In genomic region chr11:20072174-20072573, GRCm38 (mm10) we compare ENCODE assay signal across 8 mouse cellular contexts. TPM values are rescaled to one million over a fixed set of nuclear protein-coding genes. Genes with fewer than 3 reads are reported as not detected.
DNase-seq lines count a peak whose midpoint lies in the region; ATAC-seq and TF ChIP-seq lines count a peak whose summit lies in the region.

No protein-coding gene starts in this region.

- H3K9ac ChIP-seq in liver, adult 2 months (ENCODE audit: low read depth, low read length), result no peak overlapping the region
- H3K9ac ChIP-seq in liver, embryonic 12.5 days, result no peak overlapping the region

- ATAC-seq in liver, embryonic 12.5 days, result no peak

- intact Hi-C loops in heart, postnatal 10 days (cut with DNase I), result loop anchor here (1.0 to 2.0 kb wide), 2 partner anchors 149 to 242 kb away; no protein-coding TSS in a partner anchor

- no peak overlapping the region for H3K27ac ChIP-seq in liver, adult 2 months (replicated peaks; ENCODE audit: insufficient read depth, low read depth, low read length)
- H3K27ac ChIP-seq in liver, embryonic 12.5 days, result no peak overlapping the region

- no peaks in the 10 kb centered on the region for H3K79me2 ChIP-seq in liver, adult 2 months (ENCODE audit: control insufficient read depth, insufficient read depth, low read length)

- peak; percentile 26 for DNase-seq in adrenal gland, postnatal 14 days
- DNase-seq in adrenal gland, adult 18-20 months (ENCODE audit: low spot score in 2 of 2), result no peak
- peak; percentile 33 for DNase-seq in liver, adult 2 months (ENCODE audit: extremely low read depth, low read depth, low spot score)
- peak; percentile 34 for DNase-seq in cerebellum, adult 11-12 months
- DNase-seq in heart, postnatal 10 days, result peak; percentile 43 to 56
- peak; percentile 70 for DNase-seq in lung, postnatal 36 days
- DNase-seq in urinary bladder, postnatal 25 days (ENCODE audit: low spot score), result no peak

- peaks cover 52% of the 10 kb centered on the region for H3K36me3 ChIP-seq in liver, adult 2 months (ENCODE audit: control insufficient read depth, insufficient read depth, low read length)
- peaks cover 86% of the 10 kb centered on the region for H3K36me3 ChIP-seq in liver, embryonic 12.5 days

- H3K4me1 ChIP-seq in liver, adult 2 months (ENCODE audit: control insufficient read depth, insufficient read depth, low read length), result no peaks in the 10 kb centered on the region
- no peaks in the 10 kb centered on the region for H3K4me1 ChIP-seq in liver, embryonic 12.5 days

- no peaks in the 10 kb centered on the region for H3K9me3 ChIP-seq in liver, embryonic 12.5 days (replicated peaks)

- no peak overlapping the region for H3K4me3 ChIP-seq in liver, adult 2 months (ENCODE audit: insufficient read depth, low read depth, low read length)
- H3K4me3 ChIP-seq in liver, embryonic 12.5 days, result no peak overlapping the region

- peak; percentile 35 for TF ChIP-seq CTCF in liver, adult 2 months (IDR thresholded peaks at IDR 0.05; ENCODE audit: low read depth, low read length)

- TF ChIP-seq POLR2A in liver, adult 2 months (IDR thresholded peaks at IDR 0.05; ENCODE audit: extremely low read depth, insufficient read depth, low read length), result no peak

- H3K27me3 ChIP-seq in liver, adult 2 months (ENCODE audit: control insufficient read depth, insufficient read depth, low read length), result no peaks in the 10 kb centered on the region
- no peaks in the 10 kb centered on the region for H3K27me3 ChIP-seq in liver, embryonic 12.5 days (replicated peaks)

- 81% methylated on average over 3 of the region's 3 CpGs for WGBS in liver, adult 2 months
- 73% methylated on average over 3 of the region's 3 CpGs for WGBS in liver, embryonic 12.5 days (ENCODE audit: insufficient replicate concordance)

- H3K4me2 ChIP-seq in liver, embryonic 12.5 days, result no peak overlapping the region

RNA-seq across cellular contexts. Expression of gene Actr2, which starts 40.5 kb away (rescaled TPM):
- total RNA-seq in adrenal gland, postnatal 14 days (2021), result 104 and 110 TPM in 2 replicates
- total RNA-seq in adrenal gland, adult 18-20 months (2021), result 100 to 1,000 TPM; 125 to 151 TPM
- 67.3 and 68.8 TPM in 2 replicates for total RNA-seq in liver, adult 2 months (2014; rRNA removed)
- 16.6 and 17.4 TPM in 2 replicates for polyA plus RNA-seq in liver, adult 2 months (2012; rRNA removed)
- polyA plus RNA-seq in liver, embryonic 12.5 days (2016; fragmentation: Nextera tagmentation; extraction: Ambion mirVana), result 77.8 and 78.1 TPM in 2 replicates
- 100 to 1,000 TPM in 1 of 2 experiments, 10 to 100 TPM in 1; 95.8 to 107 TPM for total RNA-seq in heart, postnatal 10 days (2021)

Comparison
In these comparisons a context has a peak if more than half of its experiments do, and no peak if none do; other contexts are left out.
1. DNase-seq: peak in adrenal gland, postnatal 14 days (single experiment), liver, adult 2 months (single experiment), cerebellum, adult 11-12 months (single experiment), heart, postnatal 10 days (2 of 2) and lung, postnatal 36 days (single experiment); none in adrenal gland, adult 18-20 months (0 of 2) and urinary bladder, postnatal 25 days (single experiment).